Mouse (Mus musculus) adrenal gland, adult (tissue): ENCODE data around the gene Mgat4e.
"Not testable (repeated sequence)": the region's sequence is repeated elsewhere in the genome, so short reads cannot be mapped to it uniquely, and the experiment has no call there.

Experiments used
- DNase-seq, 2 experiments: peaks; one replicate each; pipeline ENCODE4 v3.0.0; 2022 to 2023; ENCODE audit warnings: low spot score in 1 of 2; ENCODE audit not compliant: inconsistent age in 2 of 2

The Mgat4e gene

DNA sequence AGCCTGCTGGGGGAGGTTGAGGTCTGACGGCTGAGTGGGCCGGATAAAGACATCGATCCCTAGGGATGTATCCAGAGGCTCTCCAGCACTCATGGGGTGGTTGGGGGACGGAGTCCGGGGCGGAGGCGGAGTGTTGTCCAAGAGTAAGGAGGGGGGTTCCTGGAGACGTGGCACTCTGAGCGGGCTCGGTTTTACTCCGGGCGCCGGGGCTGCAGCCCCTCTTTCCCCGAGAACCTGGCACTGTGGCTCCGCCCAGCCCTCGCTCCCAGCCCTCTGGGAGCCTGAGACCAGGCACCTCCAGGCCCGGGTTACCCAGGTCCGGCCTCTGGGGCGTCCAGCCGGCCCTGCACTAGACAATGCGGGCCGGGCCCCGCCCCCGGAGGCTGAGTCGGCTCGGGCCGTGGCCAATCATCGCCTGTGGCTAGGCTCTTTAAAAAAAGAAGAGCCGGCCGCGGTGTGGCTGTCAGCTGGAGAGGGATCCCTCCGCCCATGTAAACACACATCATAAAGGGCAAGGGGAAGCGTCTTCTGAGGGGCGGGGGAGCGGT lies 7.3 kb upstream of the Mgat4e start:
- DNase-seq: peak; percentile 97 to 98

DNA sequence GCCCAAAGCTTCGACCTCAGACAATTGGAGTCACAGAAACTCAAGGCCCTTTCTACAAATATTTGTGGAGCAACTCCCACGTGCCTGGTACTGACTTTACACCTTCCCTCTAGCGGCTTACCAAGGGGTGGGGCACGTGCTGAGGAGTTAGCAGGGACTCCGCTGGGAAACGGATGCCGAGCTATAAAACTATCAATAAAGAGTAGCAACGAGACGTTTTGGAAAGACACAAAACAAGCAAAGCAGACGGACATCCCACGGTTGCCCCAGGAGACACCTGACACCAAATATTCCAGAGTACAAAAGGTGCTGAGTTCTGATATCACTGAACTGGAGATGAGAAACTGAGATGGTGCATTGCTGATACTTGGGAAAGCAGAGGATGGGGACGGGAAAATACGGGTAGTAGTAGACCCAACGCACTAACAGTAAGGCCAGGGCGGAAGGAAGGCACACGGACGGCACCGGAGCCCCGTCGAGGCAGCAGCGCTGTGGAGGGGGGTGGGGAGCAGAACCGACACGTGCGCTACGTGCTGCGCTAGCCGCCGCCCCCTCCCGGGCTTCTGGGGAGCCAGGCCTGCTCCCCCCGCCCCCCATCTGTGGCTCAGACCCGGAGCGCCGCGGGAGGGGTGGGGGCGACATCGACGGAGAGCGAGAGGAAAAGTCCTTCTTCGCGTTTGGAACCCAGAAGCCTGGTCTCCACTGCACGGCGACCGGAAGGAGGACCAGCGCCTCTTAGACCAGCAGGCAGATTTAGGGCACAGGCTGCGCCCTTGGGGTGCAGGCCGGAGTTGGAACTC lies 6.6 kb upstream of the Mgat4e start:
- DNase-seq: peak; percentile 26 to 67

DNA sequence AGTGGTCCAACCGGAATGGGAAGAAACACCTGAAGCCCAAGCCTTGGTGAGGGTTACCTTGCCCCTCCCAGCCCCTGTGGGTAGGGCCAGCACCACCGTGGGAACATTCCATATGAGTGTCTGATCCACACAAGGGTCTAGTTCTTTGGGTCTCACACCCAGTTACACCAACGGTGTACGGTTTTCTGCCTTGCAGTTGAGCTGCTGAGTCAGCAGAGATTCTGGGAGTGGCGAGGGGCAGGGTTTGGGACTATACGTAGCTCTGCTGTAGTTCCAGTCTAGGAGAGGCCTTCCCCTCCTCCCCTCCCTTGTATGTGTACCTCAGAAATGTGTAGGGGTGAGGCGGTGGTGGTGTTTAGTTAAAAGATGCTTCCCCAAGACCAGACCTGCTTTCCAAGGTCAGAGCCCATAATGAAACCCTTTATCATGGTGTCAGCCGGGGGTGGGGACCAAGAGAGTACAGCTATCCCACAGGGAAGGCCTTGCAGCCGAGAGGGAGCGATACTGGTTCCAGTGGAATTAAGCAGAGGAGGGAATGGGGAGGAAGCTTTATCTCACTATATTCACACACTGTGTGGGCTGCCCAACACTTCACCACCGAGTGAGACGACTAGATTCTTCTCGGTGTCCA lies 5.9 kb upstream of the Mgat4e start:
- peak in 1 of 2 experiments; percentile 37 for DNase-seq

- DNase-seq: no peak
These were observed 2.9 kb upstream of the Mgat4e start for GRCm38 (mm10) chr1:134552396-134552795.

DNA sequence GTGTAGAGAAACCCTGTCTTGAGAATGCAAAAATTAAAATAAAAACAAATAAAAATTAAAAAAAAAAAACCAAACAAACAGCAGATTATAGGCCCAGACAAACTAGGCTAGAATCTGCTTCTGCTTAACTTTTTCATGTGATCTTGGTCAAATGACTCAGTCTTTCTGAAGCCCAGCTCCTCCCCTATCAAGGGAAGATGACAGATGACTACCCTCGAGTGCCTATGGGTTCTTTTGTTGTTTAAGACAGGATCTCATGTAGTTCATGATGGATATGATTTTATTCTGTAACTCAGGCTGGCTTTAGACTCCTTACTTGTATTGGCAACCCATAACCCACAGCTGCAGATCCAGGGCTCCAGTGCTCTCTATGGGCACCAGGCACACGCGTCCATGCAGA lies 2.4 kb upstream of the Mgat4e start:
- peak in 1 of 2 experiments; percentile 51 for DNase-seq

DNA sequence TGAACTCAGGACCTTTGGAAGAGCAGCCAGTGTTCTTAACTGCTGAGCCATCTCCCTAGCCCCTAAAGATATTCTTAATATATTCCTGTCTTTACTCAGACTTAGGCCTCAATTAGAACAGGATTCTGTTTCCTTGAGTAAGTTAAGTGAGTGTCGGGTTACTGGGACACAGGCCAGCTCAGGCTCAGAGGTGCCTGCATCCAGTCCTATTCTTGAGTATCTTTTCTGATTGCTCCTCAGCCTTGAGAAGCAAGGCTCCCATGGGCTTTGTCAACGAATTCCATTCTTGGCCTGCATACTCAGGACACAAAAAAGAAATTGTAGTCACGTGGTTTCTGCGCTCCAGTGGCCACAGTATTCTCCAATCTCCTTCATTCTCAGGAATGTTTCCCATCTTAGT lies 1.3 kb downstream of the Mgat4e start:
- DNase-seq: no peak

DNA sequence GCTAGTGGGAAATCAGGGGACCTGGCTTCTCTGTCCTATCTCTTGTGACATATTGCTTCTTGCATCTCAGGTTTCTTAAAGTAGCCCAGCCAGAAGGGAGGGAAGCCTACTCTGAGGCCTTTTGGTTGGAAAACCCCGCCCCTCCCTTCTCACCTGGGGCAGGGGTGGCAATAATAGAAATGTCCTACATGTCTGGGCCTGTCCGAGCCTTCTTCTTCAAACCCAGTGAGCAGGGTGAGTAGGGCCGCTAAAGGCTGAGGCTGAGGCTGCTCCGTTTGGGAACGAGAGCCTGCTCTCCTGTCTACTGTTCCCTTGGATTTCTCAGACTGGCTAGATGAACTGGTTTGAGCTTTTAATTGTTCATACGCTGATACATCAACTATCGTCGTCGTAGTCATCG lies 8.9 kb downstream of the Mgat4e start:
- DNase-seq: no peak

GRCm38 (mm10) chr1:134535513-134535912 lies 14.0 kb downstream of the Mgat4e start:
- DNase-seq: no peak

DNA sequence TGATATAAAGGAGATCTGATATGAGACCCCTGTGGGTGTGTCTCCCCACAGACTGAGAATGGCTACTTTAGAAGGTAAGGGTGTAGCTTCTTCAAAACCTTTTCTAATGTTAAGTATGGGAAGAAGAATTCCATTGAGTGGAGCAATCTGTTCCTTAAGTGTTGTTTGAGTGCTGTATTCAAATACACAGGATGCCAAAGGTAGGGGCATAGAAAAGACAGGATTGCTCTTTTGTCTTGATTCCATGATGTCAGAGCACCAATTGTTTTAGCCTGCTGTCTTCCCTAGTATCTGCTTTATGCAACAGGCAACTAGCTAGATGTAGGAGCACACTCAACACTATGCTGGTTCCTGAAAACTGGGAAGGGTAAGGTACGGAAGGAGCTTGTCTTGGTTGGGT lies 14.4 kb downstream of the Mgat4e start:
- no peak for DNase-seq

DNA sequence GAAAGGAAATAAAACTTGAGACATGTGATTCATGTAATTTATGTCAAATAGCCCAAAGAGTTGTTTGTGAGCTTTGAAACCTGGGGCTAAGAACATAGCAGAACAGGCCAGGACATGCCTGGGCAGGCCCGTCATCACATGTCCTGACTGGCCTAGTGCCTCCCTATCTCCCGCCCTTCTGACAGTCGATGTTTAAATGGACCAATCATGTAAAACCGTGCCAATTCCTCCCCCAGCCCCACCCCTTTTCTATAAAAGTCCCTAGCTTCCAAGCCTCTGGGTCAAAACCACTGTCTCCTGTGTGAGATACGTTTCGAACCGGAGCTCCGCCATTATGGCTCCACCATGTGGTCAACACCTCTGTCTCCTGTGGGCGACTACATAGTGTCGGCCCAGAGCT lies 15.8 kb downstream of the Mgat4e start:
- DNase-seq: not testable (repeated sequence)

- no peak for DNase-seq
These were observed 18.9 kb downstream of the Mgat4e start for GRCm38 (mm10) chr1:134530618-134531017.

DNA sequence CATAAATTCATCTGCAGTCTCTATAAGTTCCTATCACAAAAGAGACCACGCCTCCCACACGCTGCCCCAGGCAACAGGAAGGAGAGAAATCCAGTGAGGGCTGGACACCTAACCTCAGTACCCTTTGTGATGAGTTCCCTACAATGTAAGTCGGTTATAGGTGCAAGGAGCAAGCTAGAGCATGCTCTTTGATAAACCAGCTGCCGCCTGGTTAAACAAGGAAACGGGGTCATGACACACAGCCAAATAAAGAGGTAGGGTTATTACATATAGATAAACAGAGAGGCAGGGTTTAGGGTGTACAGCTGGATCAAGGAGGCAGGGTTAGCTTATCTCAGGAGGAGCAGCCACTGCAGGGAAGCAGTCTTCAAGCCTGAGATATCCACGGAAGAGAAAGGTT lies 22.7 kb downstream of the Mgat4e start:
- DNase-seq: no peak

DNA sequence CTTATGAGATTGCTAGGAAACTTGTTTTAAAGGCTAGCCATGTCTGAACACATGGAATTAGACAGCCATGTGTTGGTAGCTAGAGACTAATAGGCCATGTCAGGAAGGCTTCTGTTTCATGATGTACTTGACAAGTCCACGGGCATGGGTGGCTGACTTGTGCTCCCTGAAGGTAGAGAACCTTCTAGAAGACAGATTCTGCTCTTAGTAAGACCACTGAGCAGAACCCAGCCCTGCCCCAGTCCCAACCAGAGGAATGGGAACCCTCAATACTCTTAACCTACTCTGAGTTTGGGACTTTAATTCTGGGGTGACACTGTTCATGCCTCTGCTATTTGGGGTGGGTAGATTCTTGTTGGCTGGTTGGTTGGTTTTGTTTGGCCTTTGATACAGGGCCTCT lies 24.5 kb downstream of the Mgat4e start:
- no peak for DNase-seq

GRCm38 (mm10) chr1:134524424-134524823 lies 25.1 kb downstream of the Mgat4e start:
- DNase-seq: peak; percentile 28 to 70

DNA sequence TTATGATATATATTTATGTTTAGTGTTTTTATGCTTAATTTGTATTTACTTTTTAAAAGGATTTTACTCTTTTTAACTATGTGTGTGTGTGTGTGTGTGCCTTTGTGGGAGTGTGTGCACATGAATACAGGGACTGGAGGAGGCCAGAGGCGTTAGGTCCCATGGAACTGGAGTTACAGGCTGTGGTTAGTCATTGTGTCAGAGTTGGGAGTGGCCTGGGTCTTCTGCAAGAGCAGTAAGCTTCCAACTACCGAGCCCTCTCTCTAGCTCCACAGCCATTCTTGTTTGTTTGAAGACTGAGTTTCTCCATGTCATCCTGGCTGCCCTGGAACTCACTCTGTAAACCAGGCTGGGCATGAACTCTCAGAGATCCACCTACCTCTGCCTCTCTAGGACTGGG lies 27.2 kb downstream of the Mgat4e start:
- no peak for DNase-seq

DNA sequence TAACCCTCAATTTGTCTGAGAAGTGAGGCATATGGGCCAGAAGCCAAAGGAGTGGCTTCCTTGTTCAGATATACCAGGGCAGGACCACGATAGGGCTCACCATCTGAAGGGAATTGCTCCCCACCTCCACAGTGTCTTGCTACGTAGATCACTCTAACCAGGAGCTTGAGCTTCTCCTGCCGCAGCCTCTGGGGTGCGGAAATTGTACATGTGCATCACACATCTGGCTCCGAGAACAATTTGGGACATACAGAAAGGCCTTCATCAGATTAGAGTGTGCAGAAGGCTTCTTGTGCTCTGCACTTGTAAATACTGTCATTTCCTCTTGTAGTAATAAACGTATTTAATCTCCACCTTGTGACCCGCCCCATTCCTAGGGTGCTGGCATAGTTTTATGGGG lies 28.3 kb downstream of the Mgat4e start:
- DNase-seq: no peak

GRCm38 (mm10) chr1:134520001-134520721 lies 29.3 kb downstream of the Mgat4e start:
- DNase-seq: no peak

- DNase-seq: not testable (repeated sequence)
These were observed 30.3 kb downstream of the Mgat4e start for GRCm38 (mm10) chr1:134519201-134519600.

DNA sequence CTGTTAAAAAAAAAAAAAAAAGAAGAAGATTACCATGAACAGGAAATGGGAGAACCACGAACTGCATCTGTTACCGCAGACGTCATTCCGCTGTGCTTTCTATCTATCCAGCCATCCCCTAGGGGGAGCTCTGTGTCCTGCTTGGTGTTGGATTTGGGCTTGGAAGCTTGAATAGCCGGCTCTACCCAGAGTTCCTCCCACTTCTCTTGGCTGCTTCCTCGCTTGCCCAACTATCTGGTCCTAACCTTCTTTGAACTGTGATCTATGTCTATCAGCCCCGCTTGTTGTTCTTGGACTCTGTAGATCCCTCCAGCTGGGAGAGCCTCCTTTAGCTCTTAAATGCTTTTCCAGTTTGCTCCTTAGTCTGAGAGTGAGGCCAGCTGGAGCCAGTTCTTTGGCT lies 30.8 kb downstream of the Mgat4e start:
- DNase-seq: peak; percentile 85 to 95

GRCm38 (mm10) chr1:134517841-134518240 lies 31.6 kb downstream of the Mgat4e start:
- DNase-seq: not testable (repeated sequence)

DNA sequence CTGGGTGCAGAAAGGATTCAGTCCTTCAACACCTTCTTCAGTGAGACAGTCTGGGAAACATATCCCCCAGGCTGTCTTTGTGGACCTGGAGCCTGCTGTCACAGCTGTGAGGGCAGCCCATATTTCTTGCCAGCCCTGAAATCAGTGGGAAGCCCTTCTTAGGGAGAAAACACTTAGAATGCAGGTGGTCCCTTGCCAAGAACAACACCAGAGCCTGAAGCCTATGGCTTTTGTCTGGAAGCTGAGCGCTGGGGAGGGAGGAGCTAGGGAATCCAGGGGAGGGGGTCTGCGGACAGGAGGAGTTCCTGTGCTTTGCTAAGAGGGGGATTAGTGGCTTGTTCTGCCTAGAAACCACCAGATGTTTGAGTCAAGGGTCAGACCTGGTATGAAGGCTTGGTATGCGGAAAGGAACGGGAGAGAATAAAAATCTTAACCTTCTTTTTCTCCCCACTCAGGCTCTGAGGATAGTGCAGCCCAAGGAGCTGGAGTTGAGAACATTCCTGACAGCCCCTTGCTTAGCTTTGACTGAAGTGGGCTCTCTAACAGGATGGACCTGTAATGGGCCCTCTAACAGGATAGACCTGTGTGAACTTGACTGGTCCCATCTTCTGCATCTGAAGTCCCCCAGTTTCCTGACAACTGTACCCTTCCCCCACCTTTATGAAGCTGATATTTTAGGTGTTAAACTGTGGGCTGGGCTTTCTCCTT lies 32.8 kb downstream of the Mgat4e start:
- DNase-seq: no peak
